Comparison of ENCODE assay signal across 27 mouse cellular contexts in the genomic region with DNA sequence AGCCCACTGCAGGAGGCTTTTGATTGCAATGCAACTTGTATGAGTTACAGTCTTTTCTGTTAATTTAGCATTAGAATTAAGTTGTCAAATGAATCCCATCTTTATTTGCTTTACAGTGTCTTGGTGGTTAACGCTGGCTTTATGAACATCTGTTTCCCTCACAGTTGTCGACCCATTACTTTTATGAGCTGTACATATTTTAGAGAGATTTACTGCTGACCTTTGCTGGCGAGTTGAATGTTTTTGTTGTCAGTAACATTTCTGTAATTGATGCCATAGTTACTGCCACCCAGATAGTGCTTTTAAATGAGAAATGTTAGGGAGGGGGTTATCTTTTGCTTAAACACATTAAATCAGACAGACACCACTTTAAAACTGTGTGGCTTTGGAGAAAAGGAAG.
DNase-seq lines count a peak whose midpoint lies in the region; ATAC-seq lines count a peak whose summit lies in the region.
"Had no signal": no experiment of that assay in that cellular context is flagged by ENCODE, and none has a peak within 500 bp of the region (broad histone marks: within the 10 kb centered on the region; RNA-seq: fewer than 3 reads in every experiment).

No protein-coding gene starts in this region.

- 20% methylated on average over 3 of the region's 3 CpGs for WGBS in kidney, embryonic 16.5 days

- H3K9ac ChIP-seq in kidney, embryonic 16.5 days (replicated peaks; ENCODE audit: low read length) = no peak overlapping the region
- H3K9ac ChIP-seq: forebrain, embryonic 13.5 days; heart, embryonic 12.5 days; heart, embryonic 15.5 days; hindbrain, embryonic 13.5 days had no signal

- H3K27me3 ChIP-seq in kidney, embryonic 16.5 days (ENCODE audit: insufficient read depth, low read length) = no peaks in the 10 kb centered on the region
- H3K27me3 ChIP-seq: forebrain, embryonic 13.5 days; heart, embryonic 12.5 days; heart, embryonic 15.5 days; hindbrain, embryonic 13.5 days had no signal

- peak; percentile 21 for DNase-seq in embryo, embryonic 11 days
- no peak for DNase-seq in embryo, embryonic 10 days (ENCODE audit: low spot score)
- peak; percentile 13 for DNase-seq in kidney, postnatal 10 days
- DNase-seq in forelimb bud, embryonic 11.5 days (ENCODE audit: low read depth, low spot score) = peak; percentile 58
- no peak for DNase-seq in thymus, postnatal 0 days (ENCODE audit: low spot score)
- DNase-seq: adrenal gland, adult 2 months; adrenal gland, postnatal 14 days; B cell, adult 2 months; cerebellum, adult 11 months; cerebellum, adult 2 months; cerebellum, adult 9-11 months; cerebellum, postnatal 25 days; gastrocnemius, postnatal 25 days; heart, adult 18-20 months; heart, postnatal 10 days; heart, postnatal 36 days had no signal

- no peaks in the 10 kb centered on the region for H3K9me3 ChIP-seq in kidney, embryonic 16.5 days (ENCODE audit: low read length)
- H3K9me3 ChIP-seq: forebrain, embryonic 10.5 days; forebrain, embryonic 13.5 days; heart, embryonic 12.5 days; heart, embryonic 15.5 days; hindbrain, embryonic 10.5 days; hindbrain, embryonic 13.5 days had no signal

- no peak for ATAC-seq in kidney, embryonic 16.5 days (ENCODE audit: low FRiP score, low TSS enrichment)
- ATAC-seq in CD4-positive, CD25-positive, alpha-beta regulatory T cell, adult 4 months = no peak
- ATAC-seq: forebrain, embryonic 13.5 days; forebrain, embryonic 16.5 days; hindbrain, embryonic 16.5 days; inflammation-experienced regulatory T-cells, adult 6 months had no signal

- no peak overlapping the region for H3K4me2 ChIP-seq in kidney, embryonic 16.5 days (replicated peaks; ENCODE audit: low read depth, low read length)
- H3K4me2 ChIP-seq: forebrain, embryonic 13.5 days; heart, embryonic 12.5 days; heart, embryonic 15.5 days; hindbrain, embryonic 13.5 days had no signal

- H3K27ac ChIP-seq in kidney, embryonic 16.5 days (ENCODE audit: low read length) = no peak overlapping the region
- H3K27ac ChIP-seq: forebrain, embryonic 10.5 days; forebrain, embryonic 13.5 days; heart, embryonic 15.5 days; hindbrain, embryonic 10.5 days; hindbrain, embryonic 13.5 days had no signal

- no peak overlapping the region for H3K4me3 ChIP-seq in kidney, embryonic 16.5 days (ENCODE audit: low read length)
- H3K4me3 ChIP-seq: forebrain, embryonic 10.5 days; forebrain, embryonic 13.5 days; heart, embryonic 12.5 days; heart, embryonic 15.5 days; hindbrain, embryonic 10.5 days; hindbrain, embryonic 13.5 days had no signal

- no peaks in the 10 kb centered on the region for H3K36me3 ChIP-seq in kidney, embryonic 16.5 days (ENCODE audit: insufficient read depth, low read length)
- H3K36me3 ChIP-seq: forebrain, embryonic 10.5 days; heart, embryonic 12.5 days; heart, embryonic 15.5 days; hindbrain, embryonic 10.5 days; hindbrain, embryonic 13.5 days had no signal

- no peaks in the 10 kb centered on the region for H3K4me1 ChIP-seq in kidney, embryonic 16.5 days (ENCODE audit: insufficient read depth, low read length)
- H3K4me1 ChIP-seq: forebrain, embryonic 10.5 days; forebrain, embryonic 13.5 days; heart, embryonic 12.5 days; heart, embryonic 15.5 days; hindbrain, embryonic 10.5 days; hindbrain, embryonic 13.5 days had no signal

Comparison
In these comparisons a context has a peak if more than half of its experiments do, and no peak if none do; other contexts are left out.
1. DNase-seq: peak in embryo, embryonic 11 days (single experiment), kidney, postnatal 10 days (single experiment) and forelimb bud, embryonic 11.5 days (single experiment); none in embryo, embryonic 10 days (single experiment) and thymus, postnatal 0 days (single experiment).